Mouse (Mus musculus): ENCODE data around the gene Cfap97d2. TPM values are rescaled to one million over a fixed set of nuclear protein-coding genes. Genes with fewer than 3 reads are reported as not detected.

Gene Cfap97d2
- total and polyA plus RNA-seq, 2 experiments from 2014 or later: not detected

GRCm38 (mm10) chr8:13674294-13675010, 31.2 kb upstream of the Cfap97d2 start:
- Histone ChIP-seq H3K4me3 (ENCODE audit: low read depth, low read length) (peak overlapping the region; percentile 93; the same call in 1 of the 2 replicates), H3K4me1 (ENCODE audit: control insufficient read depth, insufficient read depth) (peaks cover 59% of the 10 kb centered on the region), H3K27me3 (ENCODE audit: control insufficient read depth, insufficient read depth, low read length) (no peaks in the 10 kb centered on the region), H3K4me2 (ENCODE audit: low read depth, low read length) (peak overlapping the region; percentile 98), H3K9me3 (replicated peaks; ENCODE audit: control insufficient read depth, low read length) (no peaks in the 10 kb centered on the region), H3K27ac (ENCODE audit: low read depth) (peak overlapping the region; percentile 94), H3K9ac (replicated peaks; ENCODE audit: low read depth, low read length) (peak overlapping the region; percentile 84; the same call in 1 of the 2 replicates), H3K36me3 (replicated peaks; ENCODE audit: control insufficient read depth, insufficient read depth, low read length) (no peaks in the 10 kb centered on the region)
- no peak for TF ChIP-seq EP300 (IDR thresholded peaks at IDR 0.05; ENCODE audit: low read depth)
- TF ChIP-seq CTCF (IDR thresholded peaks at IDR 0.05; ENCODE audit: low read depth): 0 out of 2 replicates have a peak, but pooled peaks have one; percentile 4
- ATAC-seq (ENCODE audit: insufficient read depth, low read depth) (no peak), DNase-seq (ENCODE audit: low spot score) (peak; percentile 57)
- WGBS: 30% methylated on average over 12 of the region's 12 CpGs

GRCm38 (mm10) chr8:13675121-13675520, 30.6 kb upstream of the Cfap97d2 start:
- TF ChIP-seq EP300 (IDR thresholded peaks at IDR 0.05; ENCODE audit: low read depth) (no peak), CTCF (IDR thresholded peaks at IDR 0.05; ENCODE audit: low read depth) (no peak)
- Histone ChIP-seq H3K4me1 (ENCODE audit: control insufficient read depth, insufficient read depth) (peaks cover 52% of the 10 kb centered on the region), H3K36me3 (replicated peaks; ENCODE audit: control insufficient read depth, insufficient read depth, low read length) (no peaks in the 10 kb centered on the region), H3K27ac (ENCODE audit: low read depth) (peak overlapping the region; percentile 94), H3K4me3 (ENCODE audit: low read depth, low read length) (peak overlapping the region; percentile 93), H3K4me2 (ENCODE audit: low read depth, low read length) (peak overlapping the region; percentile 98), H3K27me3 (ENCODE audit: control insufficient read depth, insufficient read depth, low read length) (no peaks in the 10 kb centered on the region), H3K9me3 (replicated peaks; ENCODE audit: control insufficient read depth, low read length) (no peaks in the 10 kb centered on the region), H3K9ac (replicated peaks; ENCODE audit: low read depth, low read length) (peak overlapping the region; percentile 84; the same call in 1 of the 2 replicates)
- DNase-seq (ENCODE audit: low spot score) (no peak), ATAC-seq (ENCODE audit: insufficient read depth, low read depth) (no peak)
- WGBS: 39% methylated on average over 4 of the region's 4 CpGs

- Histone ChIP-seq H3K27ac (ENCODE audit: low read depth) (peak overlapping the region; percentile 94), H3K36me3 (replicated peaks; ENCODE audit: control insufficient read depth, insufficient read depth, low read length) (no peaks in the 10 kb centered on the region), H3K9ac (replicated peaks; ENCODE audit: low read depth, low read length) (peak overlapping the region; percentile 84; the same call in 1 of the 2 replicates), H3K27me3 (ENCODE audit: control insufficient read depth, insufficient read depth, low read length) (no peaks in the 10 kb centered on the region), H3K4me1 (ENCODE audit: control insufficient read depth, insufficient read depth) (peaks cover 48% of the 10 kb centered on the region), H3K4me2 (ENCODE audit: low read depth, low read length) (peak overlapping the region; percentile 98), H3K4me3 (ENCODE audit: low read depth, low read length) (peak overlapping the region; percentile 93), H3K9me3 (replicated peaks; ENCODE audit: control insufficient read depth, low read length) (no peaks in the 10 kb centered on the region)
- DNase-seq (ENCODE audit: low spot score) (no peak), ATAC-seq (ENCODE audit: insufficient read depth, low read depth) (no peak)
- TF ChIP-seq EP300 (IDR thresholded peaks at IDR 0.05; ENCODE audit: low read depth) (no peak), CTCF (IDR thresholded peaks at IDR 0.05; ENCODE audit: low read depth) (no peak)
- 36% methylated on average over 8 of the region's 8 CpGs for WGBS
Measured at GRCm38 (mm10) chr8:13675524-13675923, 30.2 kb upstream of the Cfap97d2 start.

- no peaks in the 10 kb centered on the region for H3K27me3 ChIP-seq (ENCODE audit: control insufficient read depth, insufficient read depth, low read length)
- peak; percentile 30 for ATAC-seq (ENCODE audit: insufficient read depth, low read depth)
- H3K27ac ChIP-seq (ENCODE audit: low read depth): peak overlapping the region; percentile 94
- peak overlapping the region; percentile 84 for H3K9ac ChIP-seq (replicated peaks; ENCODE audit: low read depth, low read length)
- peak overlapping the region; percentile 98 for H3K4me2 ChIP-seq (ENCODE audit: low read depth, low read length)
- H3K4me3 ChIP-seq (ENCODE audit: low read depth, low read length): peak overlapping the region; percentile 93
- peak; percentile 81 for DNase-seq (ENCODE audit: low spot score)
- H3K36me3 ChIP-seq (replicated peaks; ENCODE audit: control insufficient read depth, insufficient read depth, low read length): no peaks in the 10 kb centered on the region
- 0% methylated on average over 12 of the region's 12 CpGs for WGBS
- TF ChIP-seq EP300 (IDR thresholded peaks at IDR 0.05; ENCODE audit: low read depth) (peak; percentile 81), CTCF (IDR thresholded peaks at IDR 0.05; ENCODE audit: low read depth) (no peak)
- H3K9me3 ChIP-seq (replicated peaks; ENCODE audit: control insufficient read depth, low read length): no peaks in the 10 kb centered on the region
- peaks cover 43% of the 10 kb centered on the region for H3K4me1 ChIP-seq (ENCODE audit: control insufficient read depth, insufficient read depth)
Measured at GRCm38 (mm10) chr8:13676302-13676700, 29.4 kb upstream of the Cfap97d2 start.

DNA sequence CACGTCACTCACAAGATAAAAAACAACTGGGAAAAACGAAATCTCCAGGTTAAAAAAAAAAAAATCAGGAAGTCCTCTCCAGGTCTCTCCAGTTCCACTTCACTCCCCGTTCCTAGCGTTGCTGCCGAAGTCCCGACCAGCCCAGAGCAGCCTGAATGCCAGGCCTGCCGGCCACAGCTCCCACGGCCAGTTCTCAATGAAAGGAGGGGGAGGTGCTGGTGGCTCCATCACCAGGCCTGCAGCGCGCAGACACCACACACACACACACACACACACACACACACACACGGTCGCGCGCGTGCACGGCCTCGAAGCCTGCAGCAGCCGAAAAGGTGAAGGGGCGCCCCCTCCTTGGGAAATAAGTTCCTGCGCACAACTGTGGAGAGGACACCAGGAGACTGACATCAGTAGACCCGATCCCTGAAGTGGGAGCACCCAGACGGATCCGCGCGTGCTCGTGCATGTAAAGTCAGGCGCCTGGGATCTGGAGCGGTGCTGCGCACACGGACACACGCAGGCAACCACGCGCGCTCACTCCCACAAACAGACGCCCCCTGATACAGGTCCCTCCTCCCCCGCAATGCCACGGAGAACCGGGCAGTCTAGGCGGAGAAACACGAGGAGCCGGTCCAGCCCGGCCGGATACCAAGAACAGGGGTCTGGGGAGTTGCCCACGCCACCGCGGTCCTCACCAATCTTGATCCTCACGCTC, 28.8 kb upstream of the Cfap97d2 start:
- Histone ChIP-seq H3K9ac (replicated peaks; ENCODE audit: low read depth, low read length) (peak overlapping the region; percentile 84), H3K27me3 (ENCODE audit: control insufficient read depth, insufficient read depth, low read length) (no peaks in the 10 kb centered on the region), H3K4me1 (ENCODE audit: control insufficient read depth, insufficient read depth) (peaks cover 37% of the 10 kb centered on the region), H3K4me2 (ENCODE audit: low read depth, low read length) (peak overlapping the region; percentile 98), H3K27ac (ENCODE audit: low read depth) (peak overlapping the region; percentile 94), H3K36me3 (replicated peaks; ENCODE audit: control insufficient read depth, insufficient read depth, low read length) (no peaks in the 10 kb centered on the region), H3K9me3 (replicated peaks; ENCODE audit: control insufficient read depth, low read length) (no peaks in the 10 kb centered on the region), H3K4me3 (ENCODE audit: low read depth, low read length) (peak overlapping the region; percentile 93)
- 0% methylated on average over 42 of the region's 47 CpGs for WGBS
- DNase-seq (ENCODE audit: low spot score) (peak; percentile 62), ATAC-seq (ENCODE audit: insufficient read depth, low read depth) (peak; percentile 52)
- peak; percentile 27 for TF ChIP-seq CTCF (IDR thresholded peaks at IDR 0.05; ENCODE audit: low read depth)
- TF ChIP-seq EP300 (IDR thresholded peaks at IDR 0.05; ENCODE audit: low read depth): peak; percentile 12

All from heart, postnatal 0 days (tissue).